Mouse (Mus musculus): ENCODE data around the gene Slc2a4.
"Not testable (repeated sequence)": the region's sequence is repeated elsewhere in the genome, so short reads cannot be mapped to it uniquely, and the experiment has no call there.

Gene Slc2a4

GRCm38 (mm10) chr11:69938401-69938979 is 9.5 kb downstream of the Slc2a4 start:
- DNase-seq = no peak

- no peak for DNase-seq
Measured at GRCm38 (mm10) chr11:69937834-69938233, 10.2 kb downstream of the Slc2a4 start.

- DNase-seq = no peak
Measured at GRCm38 (mm10) chr11:69937385-69937784, 10.6 kb downstream of the Slc2a4 start.

- DNase-seq = no peak
Measured at GRCm38 (mm10) chr11:69936714-69937347, 11.2 kb downstream of the Slc2a4 start.

- no peak for DNase-seq
Measured at GRCm38 (mm10) chr11:69936156-69936555, 11.8 kb downstream of the Slc2a4 start.

GRCm38 (mm10) chr11:69935137-69935879 is 12.7 kb downstream of the Slc2a4 start, which contains the start of gene Ybx2:
Gene Ybx2, plus strand, starts transcription at chr11:69935796.
- DNase-seq = peak; percentile 85

GRCm38 (mm10) chr11:69934681-69935080 is 13.3 kb downstream of the Slc2a4 start:
- DNase-seq = no peak

- DNase-seq = peak; percentile 100
Measured at GRCm38 (mm10) chr11:69934169-69934568, 13.8 kb downstream of the Slc2a4 start.

GRCm38 (mm10) chr11:69933066-69933465 is 14.9 kb downstream of the Slc2a4 start:
- no peak for DNase-seq

GRCm38 (mm10) chr11:69932254-69932653 is 15.7 kb downstream of the Slc2a4 start:
- no peak for DNase-seq

GRCm38 (mm10) chr11:69931769-69932168 is 16.2 kb downstream of the Slc2a4 start:
- no peak for DNase-seq

- no peak for DNase-seq
Measured at GRCm38 (mm10) chr11:69930967-69931537, 16.9 kb downstream of the Slc2a4 start.

GRCm38 (mm10) chr11:69930176-69930575 is 17.8 kb downstream of the Slc2a4 start:
- DNase-seq = not testable (repeated sequence)

GRCm38 (mm10) chr11:69929712-69930111 is 18.3 kb downstream of the Slc2a4 start:
- no peak for DNase-seq

- DNase-seq = no peak
Measured at GRCm38 (mm10) chr11:69927501-69927900, 20.5 kb downstream of the Slc2a4 start.

- DNase-seq = no peak
Measured at GRCm38 (mm10) chr11:69922796-69923195, 25.2 kb downstream of the Slc2a4 start.

GRCm38 (mm10) chr11:69922012-69922756 is 25.8 kb downstream of the Slc2a4 start:
- no peak for DNase-seq

GRCm38 (mm10) chr11:69921114-69922011 is 26.6 kb downstream of the Slc2a4 start, which contains the start of gene Eif5a:
Gene Eif5a, minus strand, starts transcription at chr11:69921958.
- peak; percentile 100 for DNase-seq

GRCm38 (mm10) chr11:69920266-69921031 is 27.5 kb downstream of the Slc2a4 start:
- DNase-seq = peak; percentile 64

- no peak for DNase-seq
Measured at GRCm38 (mm10) chr11:69919661-69920265, 28.2 kb downstream of the Slc2a4 start.

Data from right cerebral cortex, postnatal 4 days (tissue).